Mouse (Mus musculus) kidney, embryonic 16.5 days (tissue): ENCODE measurements around the gene Sema4c. TPM values are rescaled to one million over a fixed set of nuclear protein-coding genes. Genes with fewer than 3 reads are reported as not detected.
A peak's percentile ranks its signal among the peaks of the same experiment; 100 is the strongest.

Source experiments
- ATAC-seq: fragments of 200-750 bp; cut with Nextera tagmentation; 2 replicates; pipeline ENCODE4 v1.8.0; 2017; ENCODE audit warnings: moderate TSS enrichment; ENCODE audit not compliant: low FRiP score, low TSS enrichment
- H3K27ac ChIP-seq: fragments of 300-500 bp; sonication (generic); 2 replicates; pipeline ENCODE4 v1.5.1; 2014; ENCODE audit warnings: low read length
- H3K27me3 ChIP-seq: fragments of 300-500 bp; sonication (generic); 2 replicates; pipeline ENCODE4 v1.6.1; 2014; ENCODE audit warnings: low read length, control low read depth, mixed read lengths; ENCODE audit not compliant: insufficient read depth
- H3K36me3 ChIP-seq: fragments of 300-500 bp; sonication (generic); 2 replicates; pipeline ENCODE4 v1.6.1; 2014; ENCODE audit warnings: low read length, control low read depth, mixed read lengths; ENCODE audit not compliant: insufficient read depth
- H3K4me1 ChIP-seq: fragments of 300-500 bp; sonication (generic); 2 replicates; pipeline ENCODE4 v1.6.1; 2014; ENCODE audit warnings: low read length, control low read depth, mixed read lengths; ENCODE audit not compliant: insufficient read depth
- H3K4me2 ChIP-seq: fragments of 300-500 bp; sonication (generic); replicated peaks from 2 replicates; pipeline ENCODE4 v1.6.1; 2014; ENCODE audit warnings: low read depth, low read length
- H3K4me3 ChIP-seq: fragments of 300-500 bp; sonication (generic); 2 replicates; pipeline ENCODE4 v1.5.1; 2014; ENCODE audit warnings: mild to moderate bottlenecking, low read length
- H3K9ac ChIP-seq: fragments of 300-500 bp; sonication (generic); replicated peaks from 2 replicates; pipeline ENCODE4 v1.6.1; 2014; ENCODE audit warnings: low read length
- H3K9me3 ChIP-seq: fragments of 300-500 bp; sonication (generic); 2 replicates; pipeline ENCODE4 v1.6.1; 2016; ENCODE audit warnings: low read length, control low read depth
- WGBS: fragments of 180-500 bp; shearing (Covaris S2); extraction: QIAGEN DNeasy Blood & Tissue Kit; methylation state at CpG from one replicate; pipeline ENCODE4 v1.1.7; 2014; 5-methylcytosine and 5-hydroxymethylcytosine counted together
- polyA plus RNA-seq: library from polyadenylated mRNA; unstranded; fragments of >200 nt; fragmentation: Nextera tagmentation; extraction: Ambion mirVana; gene quantifications from 2 replicates; pipeline ENCODE4 v1.2.1, GENCODE M21; 2015

Sema4c gene
- polyA plus RNA-seq, 1 experiment from 2014 or later = 21.4 TPM

DNA sequence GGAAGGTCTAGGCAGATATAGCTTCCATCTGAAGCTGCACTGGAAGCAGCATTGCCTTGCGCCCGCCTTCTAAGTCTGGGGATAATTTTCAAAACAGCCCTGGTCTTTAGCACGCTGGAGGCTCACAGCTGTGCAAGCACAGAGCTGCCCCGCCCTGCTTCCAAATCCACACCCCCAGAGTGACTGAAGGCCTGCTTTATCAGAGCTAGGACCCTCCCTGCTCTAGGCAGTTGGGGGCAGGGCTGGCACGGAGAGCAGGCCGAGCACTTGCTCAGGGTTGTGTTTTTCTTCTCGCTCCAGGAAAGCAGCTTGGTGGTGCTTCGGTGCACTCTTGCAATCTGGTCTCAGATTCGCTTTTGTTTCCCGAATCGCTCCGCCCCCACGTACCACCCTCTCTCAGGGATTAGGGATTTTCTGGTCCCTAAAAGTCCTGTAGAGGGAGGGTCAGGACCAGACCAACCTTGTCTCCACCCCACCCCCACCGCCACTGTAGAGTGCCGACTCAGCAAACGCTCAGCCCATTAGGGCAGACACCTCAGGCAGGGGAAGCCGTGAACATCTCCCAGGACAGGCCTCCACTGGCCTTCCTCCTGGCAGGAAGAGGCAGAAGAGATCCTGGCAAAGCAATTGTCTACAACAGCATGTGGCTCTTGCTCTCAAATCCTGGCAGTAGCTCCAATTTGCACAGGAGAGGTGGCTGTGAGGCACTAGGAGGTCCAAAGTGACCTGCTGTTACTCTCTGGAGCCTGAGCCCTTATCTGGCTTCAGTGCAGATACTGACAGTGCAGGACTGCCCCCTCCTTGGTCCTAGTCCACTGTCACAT is 22.4 kb upstream of the Sema4c start:
- Histone ChIP-seq H3K27me3 (no peaks in the 10 kb centered on the region), H3K4me3 (peak overlapping the region; percentile 20), H3K4me2 (peak overlapping the region; percentile 41), H3K36me3 (no peaks in the 10 kb centered on the region), H3K9ac (peak overlapping the region; percentile 45), H3K27ac (peak overlapping the region; percentile 91), H3K4me1 (peaks cover 51% of the 10 kb centered on the region), H3K9me3 (no peaks in the 10 kb centered on the region)
- peak; percentile 93 for ATAC-seq
- 1% methylated on average over 17 of the region's 17 CpGs for WGBS

DNA sequence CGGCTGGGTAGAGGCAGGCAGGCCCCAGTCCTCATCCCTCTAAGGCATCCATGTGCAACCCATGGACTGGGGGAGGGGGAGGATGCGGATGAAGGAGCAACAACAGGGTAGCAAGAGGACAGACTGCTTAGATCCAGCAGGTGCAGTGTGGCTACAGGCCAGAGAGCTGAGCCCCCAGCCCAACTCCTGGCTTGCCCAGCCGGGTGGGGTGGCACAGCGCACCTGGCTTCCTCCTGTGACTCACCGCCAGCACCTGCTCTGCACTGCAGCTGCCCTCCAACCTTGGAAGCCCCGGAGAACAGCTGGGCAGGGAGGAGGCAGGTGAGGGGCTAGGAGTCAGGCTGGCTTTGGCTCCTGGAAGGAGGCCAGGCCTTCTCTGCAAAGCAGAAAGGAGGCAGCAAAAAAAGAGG is 21.8 kb upstream of the Sema4c start:
- WGBS = 12% methylated on average over 6 of the region's 6 CpGs
- Histone ChIP-seq H3K4me3 (peak overlapping the region; percentile 20; the same call in 1 of the 2 replicates), H3K27ac (peak overlapping the region; percentile 91), H3K4me2 (peak overlapping the region; percentile 41), H3K4me1 (peaks cover 55% of the 10 kb centered on the region), H3K9me3 (no peaks in the 10 kb centered on the region), H3K9ac (peak overlapping the region; percentile 45), H3K27me3 (no peaks in the 10 kb centered on the region), H3K36me3 (no peaks in the 10 kb centered on the region)
- peak; percentile 74 for ATAC-seq

DNA sequence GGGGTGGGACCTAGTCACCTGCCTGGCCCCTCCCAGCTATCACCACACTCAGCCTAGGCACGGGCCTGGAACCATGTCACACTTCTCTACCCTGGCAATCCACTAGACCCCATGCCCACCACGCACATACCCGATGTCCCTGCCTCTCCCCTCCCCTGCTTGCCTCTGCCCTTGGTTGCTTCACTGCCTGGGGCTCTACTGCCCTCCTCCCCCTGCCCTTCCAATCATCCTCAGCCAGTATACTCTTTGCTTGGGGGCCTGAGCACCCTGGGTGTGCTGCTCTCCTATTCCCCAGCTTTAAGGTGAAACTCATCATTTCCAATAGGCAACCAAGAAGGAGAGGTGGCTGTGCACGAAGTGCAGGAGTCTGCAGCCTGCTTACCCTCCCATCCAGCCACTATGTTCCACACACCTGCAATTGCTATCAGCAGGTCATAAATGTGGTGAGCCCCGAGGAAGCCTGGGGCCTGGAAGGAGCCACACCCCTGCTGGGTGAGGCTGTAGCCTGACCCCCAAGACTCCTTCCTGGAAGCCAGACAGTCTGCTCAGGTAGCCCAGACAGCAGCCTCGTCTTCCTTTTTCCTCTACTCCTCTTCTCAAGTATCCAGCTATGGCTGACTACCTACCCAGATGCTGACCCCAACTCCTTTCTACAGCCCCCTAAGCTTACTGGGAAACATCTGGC is 19.0 kb upstream of the Sema4c start:
- no peak for ATAC-seq
- Histone ChIP-seq H3K27me3 (no peaks in the 10 kb centered on the region), H3K4me3 (no peak overlapping the region), H3K27ac (no peak overlapping the region), H3K9ac (0 out of 2 replicates have a peak overlapping the region, but pooled peaks have one; percentile 15), H3K4me2 (no peak overlapping the region), H3K36me3 (no peaks in the 10 kb centered on the region), H3K4me1 (peaks cover 62% of the 10 kb centered on the region), H3K9me3 (no peaks in the 10 kb centered on the region)
- 47% methylated on average over 6 of the region's 6 CpGs for WGBS

DNA sequence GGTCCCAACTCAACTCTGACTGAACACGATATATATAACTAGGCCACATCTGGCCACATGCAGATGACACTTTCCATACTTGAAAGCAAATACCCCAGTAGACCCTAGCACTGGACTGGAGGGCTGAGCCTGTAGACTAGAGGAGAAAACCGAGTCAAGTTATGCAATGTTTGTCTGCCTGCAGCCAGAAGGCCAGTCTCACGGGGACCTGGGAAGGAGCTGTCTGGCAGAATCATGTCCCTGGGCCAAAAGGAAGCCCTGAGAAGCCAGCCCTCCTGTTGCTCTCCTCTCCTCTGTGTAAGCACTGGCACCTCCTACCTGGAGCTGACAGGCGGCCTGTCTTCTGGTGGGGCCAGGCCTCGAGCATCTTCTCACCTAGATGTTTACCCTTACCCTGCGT is 17.2 kb upstream of the Sema4c start:
- H3K4me2 ChIP-seq = no peak overlapping the region
- no peak for ATAC-seq
- H3K9me3 ChIP-seq = no peaks in the 10 kb centered on the region
- no peak overlapping the region for H3K9ac ChIP-seq
- 57% methylated on average over 6 of the region's 6 CpGs for WGBS
- no peak overlapping the region for H3K27ac ChIP-seq
- no peaks in the 10 kb centered on the region for H3K36me3 ChIP-seq
- peaks cover 60% of the 10 kb centered on the region for H3K4me1 ChIP-seq
- H3K27me3 ChIP-seq = no peaks in the 10 kb centered on the region
- H3K4me3 ChIP-seq = no peak overlapping the region

DNA sequence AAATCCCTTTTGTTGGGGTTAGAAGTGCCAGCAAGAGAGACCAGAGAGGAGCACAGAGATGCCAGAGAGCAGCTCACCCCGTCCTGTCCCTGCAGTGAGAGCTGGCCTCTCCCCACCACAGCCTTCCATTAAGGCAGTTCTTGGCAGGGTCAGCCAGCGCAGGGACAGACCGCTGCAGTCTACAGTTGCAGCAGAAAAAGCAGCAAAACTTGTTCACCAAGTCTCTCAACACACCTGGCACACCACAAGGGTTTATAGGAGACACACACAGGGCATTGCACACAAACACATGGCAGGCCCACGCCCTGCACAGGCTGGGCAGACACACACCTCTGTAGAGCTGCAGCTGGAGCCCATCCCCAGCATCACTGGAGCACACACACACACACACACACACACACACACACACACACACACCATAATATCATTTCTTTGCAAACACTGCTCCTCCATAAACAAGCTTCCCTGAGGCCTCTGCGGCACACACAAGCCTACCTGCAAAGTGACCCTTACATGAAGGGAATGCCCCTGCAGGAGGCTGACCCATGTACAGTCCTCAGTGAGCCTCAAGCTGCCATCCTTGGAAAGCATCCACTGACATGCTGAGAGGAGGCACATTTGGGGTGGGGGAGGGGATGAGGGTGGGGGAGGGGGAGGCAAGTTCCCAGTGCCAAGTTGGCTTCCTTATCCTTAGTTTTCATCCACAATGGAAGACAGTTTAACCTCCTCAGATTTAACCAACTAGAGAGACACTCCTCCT is 16.2 kb upstream of the Sema4c start:
- 70% methylated on average over 5 of the region's 5 CpGs for WGBS
- Histone ChIP-seq H3K4me3 (no peak overlapping the region), H3K36me3 (no peaks in the 10 kb centered on the region), H3K27ac (no peak overlapping the region), H3K27me3 (no peaks in the 10 kb centered on the region), H3K9ac (no peak overlapping the region), H3K4me2 (no peak overlapping the region), H3K9me3 (no peaks in the 10 kb centered on the region), H3K4me1 (peaks cover 60% of the 10 kb centered on the region)
- ATAC-seq = no peak

DNA sequence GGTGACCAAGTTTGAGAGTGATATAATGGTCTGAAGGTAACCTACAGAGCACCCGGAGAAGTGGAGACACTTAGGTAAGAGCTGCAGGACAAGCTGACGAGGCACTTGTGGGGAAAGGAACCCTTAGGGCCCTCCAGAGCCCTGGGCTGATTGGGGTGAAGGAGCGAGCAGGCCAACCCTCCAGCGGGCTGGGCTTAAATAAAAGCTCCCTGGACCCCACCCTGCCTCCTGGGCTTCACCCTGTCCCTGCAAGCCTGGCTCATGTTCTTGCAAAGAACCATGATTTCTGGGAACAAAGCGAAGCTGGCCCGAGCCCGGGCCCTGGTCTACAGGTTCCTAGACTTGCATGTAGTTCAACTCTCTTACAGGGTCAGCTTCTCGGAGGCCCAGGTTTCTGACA is 15.4 kb upstream of the Sema4c start:
- no peaks in the 10 kb centered on the region for H3K27me3 ChIP-seq
- ATAC-seq = no peak
- 70% methylated on average over 8 of the region's 8 CpGs for WGBS
- peaks cover 64% of the 10 kb centered on the region for H3K4me1 ChIP-seq
- no peaks in the 10 kb centered on the region for H3K36me3 ChIP-seq
- H3K9ac ChIP-seq = no peak overlapping the region
- no peak overlapping the region for H3K4me3 ChIP-seq
- no peak overlapping the region for H3K4me2 ChIP-seq
- no peaks in the 10 kb centered on the region for H3K9me3 ChIP-seq
- H3K27ac ChIP-seq = no peak overlapping the region

DNA sequence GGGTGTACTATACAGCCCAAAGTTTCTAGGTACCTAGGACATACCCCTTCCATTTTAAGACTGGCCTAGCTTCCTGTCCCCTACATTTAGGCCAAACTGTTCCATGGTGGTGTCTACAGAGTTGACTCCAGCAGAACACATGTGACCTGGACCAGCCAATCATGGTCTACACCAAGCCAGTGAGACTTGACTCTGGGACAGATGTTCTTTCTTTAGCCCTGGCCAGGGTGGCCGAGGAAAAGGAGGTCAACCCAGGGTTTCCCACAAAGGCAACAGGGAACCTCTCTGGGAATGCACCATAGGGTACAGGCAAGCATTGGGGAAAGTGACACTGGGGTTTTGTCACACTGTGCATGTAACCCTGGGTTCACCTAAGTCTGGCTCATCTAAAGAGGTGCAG is 14.6 kb upstream of the Sema4c start:
- Histone ChIP-seq H3K27ac (peak overlapping the region; percentile 47; the same call in 1 of the 2 replicates), H3K4me3 (no peak overlapping the region), H3K4me1 (peaks cover 66% of the 10 kb centered on the region), H3K9ac (no peak overlapping the region), H3K9me3 (no peaks in the 10 kb centered on the region), H3K27me3 (no peaks in the 10 kb centered on the region), H3K36me3 (no peaks in the 10 kb centered on the region), H3K4me2 (no peak overlapping the region)
- 67% methylated on average over 1 of the region's 1 CpGs for WGBS
- ATAC-seq = no peak

DNA sequence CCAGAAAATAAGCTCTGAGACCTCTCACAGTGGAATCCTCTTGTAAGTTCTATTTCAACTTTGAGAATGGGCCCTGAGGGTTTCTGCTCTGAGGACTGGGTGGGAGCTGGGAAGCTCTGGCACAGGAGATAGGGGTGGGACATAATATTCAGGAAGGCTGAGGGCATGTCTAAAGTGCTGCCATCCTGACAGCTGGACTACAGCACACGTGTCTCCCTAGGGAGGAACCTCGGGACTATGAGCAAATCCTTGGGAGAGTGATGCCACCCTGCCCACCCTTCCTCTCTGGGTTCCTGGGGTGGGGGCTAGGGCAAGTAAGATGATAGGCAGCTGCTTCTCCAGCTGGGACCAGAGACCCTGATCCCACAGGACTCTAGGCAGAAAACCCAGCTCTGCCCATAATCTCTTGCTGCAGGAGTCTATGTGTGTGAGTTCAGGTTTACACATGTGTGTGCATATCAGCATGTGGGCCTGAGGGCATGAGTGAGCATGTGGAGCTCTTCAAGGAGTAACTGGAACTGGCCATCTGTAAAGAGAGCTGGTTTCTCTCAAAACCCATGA is 14.1 kb upstream of the Sema4c start:
- peaks cover 70% of the 10 kb centered on the region for H3K4me1 ChIP-seq
- H3K4me3 ChIP-seq = no peak overlapping the region
- H3K36me3 ChIP-seq = no peaks in the 10 kb centered on the region
- H3K9ac ChIP-seq = no peak overlapping the region
- H3K27me3 ChIP-seq = no peaks in the 10 kb centered on the region
- WGBS = 58% methylated on average over 2 of the region's 2 CpGs
- H3K9me3 ChIP-seq = no peaks in the 10 kb centered on the region
- no peak overlapping the region for H3K4me2 ChIP-seq
- ATAC-seq = 0 out of 2 replicates have a peak, but pooled peaks have one; percentile 0
- peak overlapping the region; percentile 47 for H3K27ac ChIP-seq

DNA sequence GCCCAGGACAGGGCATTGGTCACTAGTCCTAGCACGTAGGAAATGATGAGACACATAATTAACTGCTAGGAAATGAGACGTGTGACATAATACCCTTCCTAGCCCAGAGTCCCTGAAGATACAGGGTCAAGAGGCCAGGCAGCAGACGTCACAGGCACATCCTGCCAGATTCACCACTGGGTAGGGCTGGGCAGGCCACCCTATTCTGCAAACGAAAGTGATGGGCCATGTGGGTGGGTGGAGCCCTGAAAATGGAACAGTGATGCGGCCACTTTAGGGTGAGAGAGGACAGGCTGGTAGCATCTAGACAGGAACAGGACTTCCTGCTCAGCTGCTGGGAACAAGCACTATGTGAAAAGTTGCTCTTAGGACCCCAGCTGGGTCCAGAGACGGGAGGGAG is 13.5 kb upstream of the Sema4c start:
- H3K27me3 ChIP-seq = no peaks in the 10 kb centered on the region
- WGBS = 37% methylated on average over 6 of the region's 6 CpGs
- peak; percentile 46 for ATAC-seq
- H3K9me3 ChIP-seq = no peaks in the 10 kb centered on the region
- H3K27ac ChIP-seq = peak overlapping the region; percentile 62
- H3K4me2 ChIP-seq = no peak overlapping the region
- H3K36me3 ChIP-seq = no peaks in the 10 kb centered on the region
- H3K4me3 ChIP-seq = no peak overlapping the region
- peaks cover 71% of the 10 kb centered on the region for H3K4me1 ChIP-seq
- H3K9ac ChIP-seq = no peak overlapping the region
